Mouse (Mus musculus) ES-E14 (cell line): ENCODE measurements around the gene Tyw1. TPM values are rescaled to one million over a fixed set of nuclear protein-coding genes. Genes with fewer than 3 reads are reported as not detected.

Experiments
- DNase-seq: peaks from one replicate; pipeline ENCODE4 v3.0.0-alpha.2; 2013; ENCODE audit warnings: low read depth, low spot score
- H3K27ac ChIP-seq: 2 replicates; pipeline ENCODE4 v1.5.1; 2012; ENCODE audit warnings: low read depth, mild to moderate bottlenecking, low read length, moderate library complexity, mixed read lengths; ENCODE audit not compliant: poor library complexity, insufficient read depth, severe bottlenecking
- H3K36me3 ChIP-seq: 2 replicates; pipeline ENCODE4 v1.6.1; 2012; ENCODE audit warnings: mild to moderate bottlenecking, low read length, moderate library complexity, mixed read lengths; ENCODE audit not compliant: control insufficient read depth, poor library complexity, insufficient read depth, severe bottlenecking
- H3K4me1 ChIP-seq, 2 experiments: fragments of 150-350 bp in 1 of 2; sonication (generic) in 1 of 2; 2 replicates each; pipeline ENCODE4 v1.6.1; 2012; ENCODE audit warnings: low read length in 2 of 2, mild to moderate bottlenecking in 1 of 2, mixed read lengths in 1 of 2; ENCODE audit not compliant: control insufficient read depth in 2 of 2, insufficient read depth in 2 of 2, poor library complexity in 1 of 2
- H3K4me3 ChIP-seq, 2 experiments: fragments of 150-350 bp in 1 of 2; sonication (generic) in 1 of 2; 2 replicates each; pipeline ENCODE4 v1.5.1; 2012; ENCODE audit warnings: low read length in 2 of 2, low read depth in 1 of 2, mild to moderate bottlenecking in 1 of 2, mixed read lengths in 1 of 2; ENCODE audit not compliant: insufficient read depth in 1 of 2, poor library complexity in 1 of 2, severe bottlenecking in 1 of 2
- H3K9ac ChIP-seq: 2 replicates; pipeline ENCODE4 v1.6.1; 2012; ENCODE audit warnings: low read depth, mild to moderate bottlenecking, low read length, mixed read lengths; ENCODE audit not compliant: poor library complexity, insufficient read depth, severe bottlenecking
- H3K9me3 ChIP-seq: fragments of 150-350 bp; sonication (generic); 2 replicates; pipeline ENCODE4 v1.6.1; 2012; ENCODE audit warnings: low read depth, mild to moderate bottlenecking, low read length; ENCODE audit not compliant: control insufficient read depth, insufficient read depth
- CHD2 ChIP-seq: IDR thresholded peaks from 2 replicates; pipeline ENCODE4 v1.6.1; 2014; ENCODE audit warnings: mild to moderate bottlenecking, low read depth, low read length, inconsistent platforms
- HCFC1 ChIP-seq: IDR thresholded peaks from 2 replicates; pipeline ENCODE4 v1.6.1; 2012; ENCODE audit warnings: low read length, inconsistent platforms, borderline replicate concordance; ENCODE audit not compliant: insufficient read depth
- MAFK ChIP-seq: IDR thresholded peaks from 2 replicates; pipeline ENCODE4 v1.6.1; 2014; ENCODE audit warnings: mild to moderate bottlenecking, low read depth, low read length, inconsistent platforms; ENCODE audit not compliant: insufficient read depth
- ZC3H11A ChIP-seq: IDR thresholded peaks from 2 replicates; pipeline ENCODE4 v1.6.1; 2012; ENCODE audit warnings: low read depth, mild to moderate bottlenecking, inconsistent platforms, low read length, borderline replicate concordance
- ZNF384 ChIP-seq: IDR thresholded peaks from 2 replicates; pipeline ENCODE4 v1.6.1; 2012; ENCODE audit warnings: low read depth, low read length, inconsistent platforms
- in situ Hi-C, 2 experiments: fragments of 600-800 bp; cut with MboI; formaldehyde crosslinking; loops; one replicate each; pipeline ENCODE4 v1.15.1; 2025; ENCODE audit warnings: low sequenced_read_pairs in 2 of 2, inconsistent platforms in 1 of 2; ENCODE audit not compliant: unreplicated experiment in 2 of 2
- total RNA-seq: library from RNA; depleted of rRNA; stranded (reverse); fragments of 300-350 nt; gene quantifications from 2 replicates; pipeline ENCODE4 v1.2.3, GENCODE M21; 2012

Gene Tyw1
- total RNA-seq, 1 experiment, result 87.9 TPM

DNA sequence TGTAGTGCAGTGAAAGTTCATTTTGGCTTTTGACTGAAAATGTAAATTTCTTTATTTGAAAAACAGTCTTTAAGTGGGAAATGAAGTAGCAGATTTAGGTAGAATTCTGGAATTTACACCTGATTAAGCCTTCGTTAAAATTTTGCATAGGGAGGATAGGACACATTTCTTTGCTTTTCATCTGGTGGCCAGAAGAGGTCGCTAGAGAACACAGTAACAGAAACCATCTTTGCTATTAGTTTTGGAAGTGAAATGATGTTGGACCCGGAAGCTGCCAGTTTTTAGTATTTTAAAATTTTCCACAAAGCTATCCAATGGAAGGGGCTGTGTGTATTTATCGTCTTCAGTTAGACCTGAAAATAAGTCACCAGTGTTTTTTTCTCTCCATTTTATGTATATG is 20.1 kb downstream of the Tyw1 start:
- Histone ChIP-seq H3K36me3 (peaks cover 46% of the 10 kb centered on the region), H3K4me3 (no peak overlapping the region), H3K4me1 (peaks cover 0 to 2% of the 10 kb centered on the region in 2 experiments; a peak in 1 of 4 replicates), H3K9me3 (no peaks in the 10 kb centered on the region), H3K27ac (no peak overlapping the region), H3K9ac (no peak overlapping the region)
- no peak for TF ChIP-seq ZNF384
- no peak for TF ChIP-seq HCFC1
- no peak for TF ChIP-seq CHD2
- TF ChIP-seq MAFK, result no peak
- no peak for TF ChIP-seq ZC3H11A
- in situ Hi-C loops, result no loop called here
- no peak for DNase-seq

DNA sequence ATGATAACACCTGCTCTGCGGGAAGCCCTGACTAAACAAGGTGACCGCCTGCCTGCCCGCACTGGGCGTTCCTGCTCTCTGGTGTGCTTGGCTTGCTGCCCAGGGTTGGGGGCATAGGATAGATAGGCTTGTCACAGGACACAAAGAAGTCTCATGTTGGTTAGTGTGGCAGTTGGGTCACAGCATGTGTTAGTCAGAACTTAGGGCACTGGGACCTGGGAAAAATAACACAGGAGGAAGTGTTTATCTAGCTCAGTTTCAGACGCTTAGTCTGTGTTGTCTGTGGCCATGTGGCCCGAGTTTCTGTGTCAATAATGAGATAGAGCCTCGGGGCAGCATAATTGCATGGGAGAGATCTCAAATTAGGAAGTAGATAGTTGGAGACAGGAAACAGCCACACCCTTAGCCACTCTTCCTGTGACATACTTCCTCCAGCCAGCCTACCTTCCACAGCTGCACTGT is 22.6 kb downstream of the Tyw1 start:
- no peaks in the 10 kb centered on the region for H3K9me3 ChIP-seq
- no peak for DNase-seq
- H3K4me3 ChIP-seq, result no peak overlapping the region
- H3K9ac ChIP-seq, result no peak overlapping the region
- TF ChIP-seq HCFC1 (no peak), MAFK (no peak), CHD2 (no peak), ZNF384 (no peak), ZC3H11A (no peak)
- peaks cover 42% of the 10 kb centered on the region for H3K36me3 ChIP-seq
- no peaks in the 10 kb centered on the region for H3K4me1 ChIP-seq
- in situ Hi-C loops, result no loop called here
- H3K27ac ChIP-seq, result no peak overlapping the region

- no peak overlapping the region for H3K4me3 ChIP-seq
- H3K36me3 ChIP-seq, result peaks cover 25% of the 10 kb centered on the region
- no peak overlapping the region for H3K27ac ChIP-seq
- in situ Hi-C loops, result no loop called here
- no peaks in the 10 kb centered on the region for H3K9me3 ChIP-seq
- no peak for TF ChIP-seq MAFK
- no peak for TF ChIP-seq ZC3H11A
- TF ChIP-seq HCFC1, result no peak
- no peak for TF ChIP-seq ZNF384
- TF ChIP-seq CHD2, result no peak
- no peaks in the 10 kb centered on the region; a peak in 1 of 4 replicates for H3K4me1 ChIP-seq
- DNase-seq, result no peak
- H3K9ac ChIP-seq, result no peak overlapping the region
Measured at GRCm38 (mm10) chr5:130283079-130283732, 27.8 kb downstream of the Tyw1 start.

- H3K27ac ChIP-seq, result no peak overlapping the region
- H3K4me3 ChIP-seq, result no peak overlapping the region
- no peak for DNase-seq
- TF ChIP-seq ZNF384, result no peak
- no peak for TF ChIP-seq MAFK
- no peak for TF ChIP-seq CHD2
- TF ChIP-seq HCFC1, result no peak
- no peak for TF ChIP-seq ZC3H11A
- in situ Hi-C loops, result no loop called here
- H3K36me3 ChIP-seq, result peaks cover 24% of the 10 kb centered on the region
- H3K9me3 ChIP-seq, result no peaks in the 10 kb centered on the region
- H3K9ac ChIP-seq, result no peak overlapping the region
- peaks cover 0 to 2% of the 10 kb centered on the region in 2 experiments; a peak in 1 of 4 replicates for H3K4me1 ChIP-seq
Measured at GRCm38 (mm10) chr5:130288106-130288505, 32.7 kb downstream of the Tyw1 start.

DNA sequence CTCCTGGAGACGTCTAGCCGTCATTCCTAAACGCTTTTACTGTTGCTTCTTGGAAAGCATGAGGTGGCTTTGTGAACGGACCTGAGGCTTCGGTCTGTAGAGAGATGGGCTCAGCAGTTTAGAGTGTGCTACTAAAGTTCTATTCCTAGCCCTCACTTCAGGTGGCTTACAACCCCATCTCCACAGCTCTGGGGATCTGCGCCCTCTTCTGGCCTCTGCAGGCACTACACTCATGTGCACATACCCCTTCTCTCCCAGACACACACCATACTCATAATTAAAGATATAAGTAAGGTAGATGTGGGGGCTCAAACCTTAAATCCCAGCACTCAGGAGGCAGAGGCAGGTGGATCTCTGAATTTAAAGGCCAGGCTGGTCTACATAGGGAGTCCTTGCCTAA is 34.8 kb downstream of the Tyw1 start:
- Histone ChIP-seq H3K9me3 (no peaks in the 10 kb centered on the region), H3K4me1 (peaks cover 0 to 2% of the 10 kb centered on the region in 2 experiments; a peak in 1 of 4 replicates), H3K9ac (no peak overlapping the region), H3K27ac (no peak overlapping the region), H3K36me3 (peaks cover 20% of the 10 kb centered on the region), H3K4me3 (no peak overlapping the region)
- DNase-seq, result no peak
- in situ Hi-C loops, result no loop called here
- TF ChIP-seq CHD2 (no peak), ZNF384 (no peak), MAFK (no peak), ZC3H11A (no peak), HCFC1 (no peak)
